Mouse (Mus musculus) stomach, embryonic 14.5 days (tissue): ENCODE data around the gene Olfr1434. TPM values are rescaled to one million over a fixed set of nuclear protein-coding genes. Genes with fewer than 3 reads are reported as not detected.
"Not testable (repeated sequence)": the region's sequence is repeated elsewhere in the genome, so short reads cannot be mapped to it uniquely, and the experiment has no call there.

Experiments
- ATAC-seq: fragments of 200-750 bp; cut with Nextera tagmentation; 2 replicates; pipeline ENCODE4 v1.8.0; 2017; ENCODE audit warnings: low read depth, moderate TSS enrichment; ENCODE audit not compliant: insufficient number of reproducible peaks, insufficient read depth, low FRiP score
- H3K27ac ChIP-seq: fragments of 300-500 bp; sonication (generic); 2 replicates; pipeline ENCODE4 v1.5.1; 2014; ENCODE audit warnings: mild to moderate bottlenecking, low read length, moderate library complexity, mixed read lengths
- H3K27me3 ChIP-seq: fragments of 300-500 bp; sonication (generic); 2 replicates; pipeline ENCODE4 v1.6.1; 2014; ENCODE audit warnings: low read length, control low read depth, mixed read lengths; ENCODE audit not compliant: control insufficient read depth, insufficient read depth
- H3K36me3 ChIP-seq: fragments of 300-500 bp; sonication (generic); 2 replicates; pipeline ENCODE4 v1.6.1; 2014; ENCODE audit warnings: mild to moderate bottlenecking, control low read depth, low read length, moderate library complexity, mixed read lengths; ENCODE audit not compliant: control insufficient read depth, insufficient read depth
- H3K4me1 ChIP-seq: fragments of 300-500 bp; sonication (generic); 2 replicates; pipeline ENCODE4 v1.6.1; 2014; ENCODE audit warnings: low read length, control low read depth, mixed read lengths; ENCODE audit not compliant: control insufficient read depth, insufficient read depth
- H3K4me2 ChIP-seq: fragments of 300-500 bp; sonication (generic); replicated peaks from 2 replicates; pipeline ENCODE4 v1.6.1; 2014; ENCODE audit warnings: low read depth, low read length, control low read depth
- H3K4me3 ChIP-seq: fragments of 300-500 bp; sonication (generic); 2 replicates; pipeline ENCODE4 v1.5.1; 2014; ENCODE audit warnings: low read depth, low read length, control low read depth
- H3K9ac ChIP-seq: fragments of 300-500 bp; sonication (generic); replicated peaks from 2 replicates; pipeline ENCODE4 v1.6.1; 2014; ENCODE audit warnings: low read depth, mild to moderate bottlenecking, control low read depth, low read length, moderate library complexity, mixed read lengths
- H3K9me3 ChIP-seq: fragments of 300-500 bp; sonication (generic); 2 replicates; pipeline ENCODE4 v1.6.1; 2016; ENCODE audit warnings: low read depth, low read length, control low read depth; ENCODE audit not compliant: control insufficient read depth
- WGBS: fragments of 180-500 bp; shearing (Covaris S2); extraction: QIAGEN DNeasy Blood & Tissue Kit; methylation state at CpG from one replicate; pipeline ENCODE4 v1.1.7; 2014; 5-methylcytosine and 5-hydroxymethylcytosine counted together
- polyA plus RNA-seq: library from polyadenylated mRNA; unstranded; fragments of >200 nt; fragmentation: Nextera tagmentation; extraction: Ambion mirVana; gene quantifications from 2 replicates; pipeline ENCODE4 v1.2.1, GENCODE M21; 2014

The Olfr1434 gene
- polyA plus RNA-seq = not detected in 2 replicates

GRCm38 (mm10) chr19:12279554-12279953 is at the start of gene Olfr1434:
Gene Olfr1434 (plus strand): TSS chr19:12279854.
- 72% methylated on average over 2 of the region's 2 CpGs for WGBS
- no peaks in the 10 kb centered on the region for H3K27me3 ChIP-seq
- no peak for ATAC-seq

GRCm38 (mm10) chr19:12232496-12232895 is 47.2 kb upstream of the Olfr1434 start, which contains the start of gene Olfr1432:
Gene Olfr1432 (minus strand): TSS chr19:12232596.
- not testable (repeated sequence) for H3K9ac ChIP-seq, H3K4me2 ChIP-seq, H3K4me3 ChIP-seq, H3K27ac ChIP-seq, H3K4me1 ChIP-seq, ATAC-seq, H3K27me3 ChIP-seq, H3K9me3 ChIP-seq, H3K36me3 ChIP-seq

More at GRCm38 (mm10) chr19:12279554-12279953, at the start of gene Olfr1434:
- no peak within 1 kb of the TSS for H3K27ac ChIP-seq
- no peaks in the 10 kb centered on the region for H3K4me1 ChIP-seq
- no peak within 1 kb of the TSS for H3K4me3 ChIP-seq
- H3K4me2 ChIP-seq = no peak within 1 kb of the TSS
- H3K9me3 ChIP-seq = no peaks in the 10 kb centered on the region
- H3K36me3 ChIP-seq = no peaks in the 10 kb centered on the region
- H3K9ac ChIP-seq = no peak within 1 kb of the TSS

GRCm38 (mm10) chr19:12241559-12241958 is 38.1 kb upstream of the Olfr1434 start, which contains the start of gene Olfr262:
Gene Olfr262 (minus strand): TSS chr19:12241659.
- Histone ChIP-seq H3K9ac (no peak within 1 kb of the TSS), H3K4me3 (no peak within 1 kb of the TSS), H3K27me3 (no peaks in the 10 kb centered on the region), H3K9me3 (no peaks in the 10 kb centered on the region), H3K4me2 (no peak within 1 kb of the TSS), H3K27ac (no peak within 1 kb of the TSS), H3K36me3 (no peaks in the 10 kb centered on the region), H3K4me1 (no peaks in the 10 kb centered on the region)
- no peak for ATAC-seq
- WGBS = 92% methylated on average over 1 of the region's 1 CpGs

- Histone ChIP-seq H3K9me3 (no peaks in the 10 kb centered on the region), H3K9ac (no peak within 1 kb of the TSS), H3K4me2 (no peak within 1 kb of the TSS), H3K4me1 (no peaks in the 10 kb centered on the region), H3K36me3 (no peaks in the 10 kb centered on the region), H3K27ac (no peak within 1 kb of the TSS), H3K27me3 (no peaks in the 10 kb centered on the region), H3K4me3 (no peak within 1 kb of the TSS)
- ATAC-seq = no peak
- 60% methylated on average over 1 of the region's 1 CpGs for WGBS
These were observed 18.9 kb upstream of the Olfr1434 start, which contains the start of gene Olfr235 for GRCm38 (mm10) chr19:12260732-12261131. Gene Olfr235 (plus strand): TSS chr19:12261032.

GRCm38 (mm10) chr19:12292979-12293378 is 13.3 kb downstream of the Olfr1434 start:
- Histone ChIP-seq H3K4me1 (no peaks in the 10 kb centered on the region), H3K27ac (no peak overlapping the region), H3K36me3 (no peaks in the 10 kb centered on the region), H3K27me3 (no peaks in the 10 kb centered on the region), H3K4me3 (no peak overlapping the region), H3K9me3 (no peaks in the 10 kb centered on the region), H3K4me2 (no peak overlapping the region), H3K9ac (no peak overlapping the region)
- no peak for ATAC-seq

GRCm38 (mm10) chr19:12299030-12299429 is 19.4 kb downstream of the Olfr1434 start, which contains the start of gene Olfr1436:
Gene Olfr1436 (minus strand): TSS chr19:12299130.
- H3K27me3 ChIP-seq, ATAC-seq, H3K4me3 ChIP-seq, H3K27ac ChIP-seq, H3K4me2 ChIP-seq, H3K9me3 ChIP-seq, H3K36me3 ChIP-seq, H3K4me1 ChIP-seq, H3K9ac ChIP-seq: not testable (repeated sequence)
- 86% methylated on average over 1 of the region's 1 CpGs for WGBS

- Histone ChIP-seq H3K9ac (no peak within 1 kb of the TSS), H3K9me3 (no peaks in the 10 kb centered on the region), H3K27me3 (no peaks in the 10 kb centered on the region), H3K27ac (no peak within 1 kb of the TSS), H3K4me3 (no peak within 1 kb of the TSS), H3K36me3 (no peaks in the 10 kb centered on the region), H3K4me1 (no peaks in the 10 kb centered on the region), H3K4me2 (no peak within 1 kb of the TSS)
- ATAC-seq = no peak
- WGBS = 97% methylated on average over 2 of the region's 2 CpGs
These were observed 45.3 kb downstream of the Olfr1434 start, which contains the start of gene Olfr1437 for GRCm38 (mm10) chr19:12325001-12325400. Gene Olfr1437 (minus strand): TSS chr19:12325101.
